Mouse (Mus musculus) lung, adult 2 months (tissue): ENCODE measurements around the gene Arfrp1. TPM values are rescaled to one million over a fixed set of nuclear protein-coding genes. Genes with fewer than 3 reads are reported as not detected.
A peak's percentile ranks its signal among the peaks of the same experiment; 100 is the strongest.

Source experiments
- DNase-seq: peaks from one replicate; pipeline ENCODE4 v3.0.0; 2022
- H3K4me1 ChIP-seq: fragments of 200-500 bp; 2 replicates; pipeline ENCODE4 v1.6.1; 2011; ENCODE audit warnings: low read length; ENCODE audit not compliant: control insufficient read depth, insufficient read depth
- H3K4me3 ChIP-seq: fragments of 200-500 bp; replicated peaks from 2 replicates; pipeline ENCODE3; 2011; ENCODE audit warnings: low read depth, mild to moderate bottlenecking, control low read depth, low read length; ENCODE audit errors: extremely low read depth
- CTCF ChIP-seq: fragments of 200-500 bp; IDR thresholded peaks from 2 replicates; pipeline ENCODE4 v1.5.1; 2011; ENCODE audit warnings: mild to moderate bottlenecking, low read length, control low read depth; ENCODE audit not compliant: insufficient read depth
- POLR2A ChIP-seq: fragments of 200-500 bp; IDR thresholded peaks from 2 replicates; pipeline ENCODE4 v1.6.1; 2011; ENCODE audit warnings: low read depth, mild to moderate bottlenecking, control low read depth, low read length, borderline replicate concordance; ENCODE audit errors: extremely low read depth
- WGBS: fragments of 180-500 bp; shearing (Covaris S2); methylation state at CpG from one replicate; pipeline ENCODE4 v1.1.7; 2018; 5-methylcytosine and 5-hydroxymethylcytosine counted together
- polyA plus RNA-seq: library from polyadenylated mRNA; depleted of rRNA; stranded (reverse); fragments of >200 nt; gene quantifications from 2 replicates; pipeline ENCODE4 v1.2.3, GENCODE M21; 2012; rRNA removed

The Arfrp1 gene
- polyA plus RNA-seq: 29.1 and 42.9 TPM in 2 replicates

DNA sequence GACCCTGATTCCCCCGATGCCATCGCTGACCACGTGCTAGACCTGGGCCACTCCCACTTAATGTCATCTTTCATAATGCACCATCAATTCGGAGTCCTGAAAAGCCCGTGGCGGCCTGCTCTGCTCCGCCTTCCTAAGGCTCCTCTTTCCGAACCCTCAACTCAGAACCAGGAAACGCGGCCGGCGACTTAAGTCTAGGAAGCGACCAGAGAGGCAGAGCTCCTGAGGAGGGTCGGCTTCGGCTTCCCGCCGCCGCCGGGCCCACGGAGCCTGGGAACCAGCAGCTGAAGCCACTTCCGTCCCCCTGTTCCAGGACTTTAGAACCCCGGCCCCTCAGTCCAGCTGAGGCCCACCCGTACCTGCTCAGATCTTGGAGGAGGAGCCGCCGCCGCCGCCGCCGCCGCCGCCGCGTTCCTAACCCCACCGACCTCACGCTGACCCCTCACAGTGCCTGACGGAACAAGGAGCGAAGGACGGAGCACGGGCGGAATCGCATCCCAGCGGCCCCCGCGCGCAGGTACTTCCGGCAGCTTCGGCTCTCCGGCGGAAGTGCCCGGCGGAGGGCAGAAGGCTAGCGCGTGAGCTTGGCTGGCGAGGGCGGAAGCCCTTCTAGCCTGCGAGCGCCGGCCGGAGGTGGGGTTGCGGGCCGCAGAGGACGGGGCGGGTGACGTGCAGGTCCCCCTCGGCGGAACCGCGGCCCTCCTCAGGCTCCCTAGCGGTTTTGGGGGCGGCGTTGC lies at the start of gene Arfrp1, which contains the start of gene Zgpat:
Arfrp1 (minus strand) TSS at position 545 of the 737 bp plus-strand sequence.
Zgpat (plus strand) TSS at position 69 of the 737 bp plus-strand sequence.
- TF ChIP-seq CTCF (no peak), POLR2A (peak; percentile 34; the same call in 1 of the 2 replicates)
- WGBS: under 1% methylated on average over 71 of the region's 71 CpGs
- peak; percentile 87 for DNase-seq

DNA sequence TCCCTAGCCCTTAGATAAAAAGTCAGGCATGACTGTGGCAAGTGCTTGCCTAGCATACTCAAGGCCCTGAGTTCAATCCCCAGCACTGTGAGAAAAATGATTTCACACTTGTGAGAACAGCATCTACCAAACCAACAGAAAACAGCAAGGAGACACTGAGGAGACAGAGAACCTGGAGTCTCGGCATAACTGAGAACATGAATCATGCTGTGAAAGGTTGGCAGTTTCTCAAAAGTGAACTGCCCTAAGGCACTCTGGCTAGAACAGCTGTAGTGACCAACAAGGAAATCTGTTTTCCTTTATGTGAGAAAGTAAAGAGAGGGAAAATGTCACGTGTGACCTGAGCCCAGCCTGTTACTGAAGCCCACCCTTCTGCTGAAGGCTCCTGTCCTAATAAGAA lies 47.9 kb upstream of the Arfrp1 start:
- 26% methylated on average over 2 of the region's 2 CpGs for WGBS
- DNase-seq: no peak
- TF ChIP-seq CTCF: no peak
- TF ChIP-seq POLR2A: no peak
- Histone ChIP-seq H3K4me1 (peaks cover 6% of the 10 kb centered on the region; the same call in 1 of the 2 replicates), H3K4me3 (no peak overlapping the region)

More for the DNA sequence above, at the start of gene Arfrp1, which contains the start of gene Zgpat:
- Histone ChIP-seq H3K4me3 (peak within 1 kb of the TSS; percentile 91), H3K4me1 (peaks cover 8% of the 10 kb centered on the region)

DNA sequence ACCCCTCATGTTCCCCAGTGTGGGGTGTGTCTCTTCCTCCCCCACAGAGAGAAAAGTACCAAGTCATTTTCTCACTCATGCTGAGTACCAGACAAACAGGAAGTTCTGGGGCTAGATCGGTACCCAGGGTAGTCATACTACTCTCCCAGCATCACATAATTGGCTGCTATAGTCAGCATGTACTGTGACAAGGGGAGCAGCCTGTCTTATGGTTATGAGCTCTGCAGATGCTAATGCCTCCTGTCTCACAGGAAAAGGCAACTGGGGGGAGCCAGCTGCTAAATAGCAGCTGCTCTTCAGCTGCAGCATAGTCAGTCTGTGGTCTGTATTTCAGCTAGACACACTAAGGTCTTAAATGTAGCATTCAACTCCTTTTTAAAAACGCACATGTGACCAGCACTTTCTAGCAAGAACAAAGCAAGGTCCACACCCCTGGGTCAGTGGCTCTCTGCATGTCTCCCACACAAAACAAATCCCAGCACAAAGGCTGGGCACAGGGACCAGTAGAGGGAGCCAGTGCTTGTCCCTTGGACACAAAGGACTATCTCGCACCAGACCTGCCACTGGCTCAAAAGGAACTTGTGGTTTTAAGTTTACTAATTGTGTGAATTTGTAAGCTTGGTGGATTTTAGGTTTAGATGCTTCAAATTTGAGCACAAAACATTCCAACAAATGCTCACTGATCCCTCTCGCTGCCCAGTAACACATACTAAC lies 45.7 kb upstream of the Arfrp1 start:
- Histone ChIP-seq H3K4me3 (no peak overlapping the region), H3K4me1 (peaks cover 6% of the 10 kb centered on the region; the same call in 1 of the 2 replicates)
- peak; percentile 39 for DNase-seq
- TF ChIP-seq CTCF (peak; percentile 85), POLR2A (no peak)
- 28% methylated on average over 4 of the region's 4 CpGs for whole genome bisulfite sequencing

DNA sequence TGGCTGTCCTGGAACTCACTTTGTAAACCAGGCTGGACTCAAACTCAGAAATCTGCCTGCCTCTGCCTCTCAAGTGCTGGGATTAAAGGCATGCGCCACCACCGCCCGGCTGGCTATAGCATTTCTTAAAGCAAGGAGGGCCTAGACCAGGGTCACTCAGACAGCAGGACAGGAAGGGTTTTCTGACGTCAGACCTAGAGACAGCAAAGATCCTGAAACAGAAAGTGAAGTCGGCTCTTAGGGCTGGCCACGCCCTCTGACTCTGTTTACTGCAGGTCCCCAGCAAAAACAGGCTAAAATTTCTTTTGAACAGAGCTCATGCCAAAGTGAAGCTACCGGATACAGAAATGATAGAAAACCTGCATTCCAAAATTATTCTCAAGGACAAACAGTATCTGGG lies 44.4 kb upstream of the Arfrp1 start:
- 69% methylated on average over 7 of the region's 7 CpGs for WGBS
- Histone ChIP-seq H3K4me3 (no peak overlapping the region), H3K4me1 (peaks cover 6% of the 10 kb centered on the region; the same call in 1 of the 2 replicates)
- no peak for DNase-seq
- TF ChIP-seq POLR2A (no peak), CTCF (no peak)

DNA sequence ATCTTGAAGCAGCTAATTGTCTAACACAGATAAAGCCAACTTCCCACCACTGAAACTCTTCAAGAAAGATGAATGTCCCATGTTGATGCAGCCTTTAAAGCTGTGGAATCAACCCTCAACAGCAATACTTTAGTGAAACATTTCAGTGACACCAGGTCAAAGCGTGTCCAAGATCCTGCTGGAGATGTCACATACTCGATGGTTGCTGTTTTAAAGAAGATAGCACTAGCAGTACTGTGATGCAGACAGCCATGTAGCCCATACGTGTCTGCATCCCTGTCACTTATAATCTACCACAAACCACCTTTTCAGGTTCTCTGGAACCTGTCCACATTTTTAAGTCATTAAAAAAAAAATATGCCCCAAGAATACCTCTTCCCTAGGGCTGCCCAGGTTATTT lies 38.5 kb upstream of the Arfrp1 start:
- no peak for DNase-seq
- 88% methylated on average over 3 of the region's 3 CpGs for whole genome bisulfite sequencing
- H3K4me3 ChIP-seq: no peak overlapping the region
- H3K4me1 ChIP-seq: no peaks in the 10 kb centered on the region
- no peak for TF ChIP-seq POLR2A
- TF ChIP-seq CTCF: no peak

DNA sequence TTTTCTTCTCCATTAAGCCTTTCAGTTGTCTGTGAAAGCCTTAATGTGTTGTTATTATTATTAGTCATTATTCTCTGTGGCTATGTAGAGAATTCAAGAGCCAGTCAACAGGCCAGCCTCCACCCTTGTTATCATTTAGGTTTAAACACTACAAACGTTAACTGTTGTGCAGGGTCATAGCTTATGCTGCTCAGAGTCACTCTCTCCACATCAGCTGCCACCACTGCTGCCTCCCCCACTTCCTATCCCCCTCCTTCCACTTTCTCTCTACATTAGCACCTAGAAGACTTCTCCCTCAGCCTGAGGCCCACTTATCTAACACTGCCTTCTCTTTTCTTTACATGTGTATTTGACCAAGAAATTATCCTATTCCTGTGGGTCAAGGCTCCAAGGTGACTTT lies 36.3 kb upstream of the Arfrp1 start:
- WGBS: 8% methylated on average over 1 of the region's 1 CpGs
- no peaks in the 10 kb centered on the region for H3K4me1 ChIP-seq
- DNase-seq: no peak
- H3K4me3 ChIP-seq: no peak overlapping the region
- TF ChIP-seq POLR2A (no peak), CTCF (no peak)

DNA sequence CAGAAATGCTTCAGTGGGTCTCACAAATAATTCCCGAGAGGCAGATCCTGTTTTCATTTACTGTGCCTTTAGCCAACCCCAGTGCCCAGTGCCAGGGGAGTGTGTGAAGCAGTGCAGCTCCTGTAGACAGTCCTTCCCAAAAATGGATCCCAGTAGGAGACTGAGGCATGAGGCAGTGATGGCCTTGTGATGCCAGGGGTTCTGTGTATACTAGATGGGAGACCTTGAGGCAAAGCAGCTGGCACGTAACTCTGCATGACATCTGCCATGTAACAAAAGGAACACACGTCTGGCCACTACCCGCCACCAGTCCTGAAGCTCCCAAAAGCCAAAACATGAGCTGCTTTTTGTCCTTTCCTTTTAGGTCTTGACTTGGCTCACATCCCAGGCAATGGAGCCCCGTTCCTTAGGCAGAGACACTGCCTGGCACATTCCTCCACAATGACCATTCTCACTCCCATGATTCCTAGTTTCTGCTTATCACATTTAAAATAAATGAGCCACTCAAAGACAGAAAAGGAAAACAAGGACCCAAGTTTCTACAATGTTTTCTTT lies 32.1 kb upstream of the Arfrp1 start:
- H3K4me3 ChIP-seq: no peak overlapping the region
- 44% methylated on average over 5 of the region's 5 CpGs for WGBS
- H3K4me1 ChIP-seq: no peaks in the 10 kb centered on the region
- DNase-seq: no peak
- TF ChIP-seq CTCF (no peak), POLR2A (no peak)

DNA sequence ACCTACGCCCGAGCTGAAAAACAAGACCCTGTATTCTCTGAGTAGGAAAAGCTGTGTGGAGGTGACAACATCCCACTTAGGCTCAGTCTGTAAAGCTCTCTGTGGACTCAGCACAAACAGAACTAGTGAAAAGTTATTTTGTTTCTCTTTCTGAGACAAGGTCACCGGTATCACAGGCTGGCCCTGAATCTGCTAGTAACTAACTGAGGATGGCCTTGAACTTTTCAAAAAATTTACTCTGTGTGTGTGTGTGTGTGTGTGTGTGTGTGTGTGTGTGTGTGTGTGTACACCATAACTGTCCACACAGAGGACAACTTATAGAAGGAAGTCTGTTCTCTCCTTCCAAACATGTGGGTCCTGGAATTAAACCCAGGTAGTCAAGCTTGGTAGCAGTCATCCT lies 28.9 kb upstream of the Arfrp1 start:
- DNase-seq: no peak
- WGBS: 90% methylated on average over 3 of the region's 3 CpGs
- no peak overlapping the region for H3K4me3 ChIP-seq
- no peak for TF ChIP-seq CTCF
- TF ChIP-seq POLR2A: no peak
- no peaks in the 10 kb centered on the region for H3K4me1 ChIP-seq

DNA sequence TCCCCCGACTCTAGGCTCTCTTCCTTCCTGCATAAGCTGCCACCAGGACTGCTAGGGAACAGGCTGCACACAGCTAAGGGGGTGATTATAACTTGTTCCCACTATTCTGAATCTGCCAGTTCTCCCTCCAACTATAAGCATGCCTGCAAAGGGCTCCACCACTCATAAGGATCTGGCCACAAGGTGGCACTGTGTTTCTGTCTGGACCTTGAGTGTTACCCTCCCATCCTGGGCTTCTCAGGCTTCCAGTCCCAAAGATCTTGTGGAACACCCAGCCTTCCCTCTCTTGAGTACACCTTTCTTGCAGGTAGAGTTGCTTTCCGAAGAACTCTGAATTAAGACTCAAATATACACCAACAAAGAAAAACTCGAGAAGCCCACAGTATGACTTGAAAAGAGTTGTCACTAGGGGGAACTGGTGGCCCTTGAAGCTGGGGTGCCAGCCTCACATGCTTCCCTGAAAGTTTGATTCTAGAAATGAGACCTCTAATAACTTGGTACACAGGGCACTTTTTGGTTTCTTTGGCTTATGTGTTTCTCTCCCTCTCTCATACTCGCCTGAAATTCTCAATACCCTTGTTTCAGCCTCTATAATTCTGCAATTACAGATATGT lies 27.5 kb upstream of the Arfrp1 start:
- WGBS: 33% methylated on average over 4 of the region's 4 CpGs
- H3K4me3 ChIP-seq: no peak overlapping the region
- DNase-seq: peak; percentile 83
- TF ChIP-seq CTCF (peak; percentile 91), POLR2A (no peak)
- H3K4me1 ChIP-seq: no peaks in the 10 kb centered on the region
